10 mouse cellular contexts compared by ENCODE assay signal in genomic region chr3:94616717-94617116, GRCm38 (mm10). TPM values are rescaled to one million over a fixed set of nuclear protein-coding genes. Genes with fewer than 3 reads are reported as not detected.
DNase-seq lines count a peak whose midpoint lies in the region; ATAC-seq and TF ChIP-seq lines count a peak whose summit lies in the region.
"Had no signal": no experiment of that assay in that cellular context is flagged by ENCODE, and none has a peak within 500 bp of the region (broad histone marks: within the 10 kb centered on the region; RNA-seq: fewer than 3 reads in every experiment).

No protein-coding gene starts in this region.

- ATAC-seq in forebrain, postnatal 0 days, result no peak
- no peak for ATAC-seq in forebrain, embryonic 13.5 days
- no peak for ATAC-seq in lung, postnatal 0 days

- TF ChIP-seq EP300 in lung, postnatal 0 days (IDR thresholded peaks at IDR 0.05), result no peak

- no peak for DNase-seq in forebrain, postnatal 0 days
- peak; percentile 47 to 51 for DNase-seq in right cerebral cortex, adult 2 months (ENCODE audit: low spot score in 2 of 2)
- no peak for DNase-seq in right cerebral cortex, postnatal 10 days (ENCODE audit: low spot score in 2 of 2)
- DNase-seq in cerebellum, adult 11 months, result peak; percentile 23
- peak; percentile 35 to 54 for DNase-seq in heart, postnatal 14 days
- peak; percentile 55 for DNase-seq in lung, postnatal 0 days (ENCODE audit: low spot score)
- DNase-seq in thymus, postnatal 14 days, result peak; percentile 63

- no peak overlapping the region for H3K9ac ChIP-seq in forebrain, postnatal 0 days
- no peak overlapping the region for H3K9ac ChIP-seq in forebrain, embryonic 13.5 days
- no peak overlapping the region for H3K9ac ChIP-seq in lung, postnatal 0 days (replicated peaks; ENCODE audit: low read depth)

- 66% methylated on average over 4 of the region's 4 CpGs for WGBS in forebrain, postnatal 0 days
- WGBS in forebrain, embryonic 13.5 days, result 66% methylated on average over 4 of the region's 4 CpGs
- 77% methylated on average over 4 of the region's 4 CpGs for WGBS in lung, postnatal 0 days

- TF ChIP-seq CTCF in forebrain, postnatal 0 days (IDR thresholded peaks at IDR 0.05; ENCODE audit: low read depth), result peak; percentile 49
- peak; percentile 70 for TF ChIP-seq CTCF in lung, postnatal 0 days (IDR thresholded peaks at IDR 0.05)

- H3K4me1 ChIP-seq in forebrain, postnatal 0 days (ENCODE audit: insufficient read depth), result peaks cover 1% of the 10 kb centered on the region; the same call in 1 of the 2 replicates
- H3K4me1 ChIP-seq in forebrain, embryonic 13.5 days, result no peaks in the 10 kb centered on the region
- H3K4me1 ChIP-seq in lung, postnatal 0 days (ENCODE audit: insufficient read depth, low read depth, low read length), result no peaks in the 10 kb centered on the region

- no peak overlapping the region for H3K27ac ChIP-seq in forebrain, postnatal 0 days (ENCODE audit: low read depth, low read length)
- H3K27ac ChIP-seq in forebrain, embryonic 13.5 days, result no peak overlapping the region
- H3K27ac ChIP-seq in lung, postnatal 0 days (ENCODE audit: low read length), result no peak overlapping the region

- intact Hi-C loops in heart, postnatal 14 days (cut with DNase I), result loop anchor here (5.0 to 10.0 kb wide), 2 partner anchors 231 to 288 kb away; no protein-coding TSS in a partner anchor

- no peaks in the 10 kb centered on the region for H3K27me3 ChIP-seq in forebrain, postnatal 0 days (ENCODE audit: insufficient read depth, low read length)
- H3K27me3 ChIP-seq in forebrain, embryonic 13.5 days, result no peaks in the 10 kb centered on the region
- H3K27me3 ChIP-seq in lung, postnatal 0 days (replicated peaks; ENCODE audit: insufficient read depth, low read length), result no peaks in the 10 kb centered on the region

- H3K36me3 ChIP-seq in forebrain, postnatal 0 days (ENCODE audit: insufficient read depth), result no peaks in the 10 kb centered on the region
- H3K36me3 ChIP-seq in forebrain, embryonic 13.5 days (ENCODE audit: poor library complexity, severe bottlenecking), result no peaks in the 10 kb centered on the region
- H3K36me3 ChIP-seq in lung, postnatal 0 days (ENCODE audit: insufficient read depth, low read length), result no peaks in the 10 kb centered on the region

- H3K4me3 ChIP-seq in forebrain, postnatal 0 days (ENCODE audit: low read depth, low read length), result no peak overlapping the region
- no peak overlapping the region for H3K4me3 ChIP-seq in forebrain, embryonic 13.5 days
- H3K4me3 ChIP-seq in lung, postnatal 0 days (ENCODE audit: low read depth, low read length), result no peak overlapping the region

- H3K9me3 ChIP-seq in forebrain, postnatal 0 days (ENCODE audit: low read length), result no peaks in the 10 kb centered on the region
- H3K9me3 ChIP-seq in forebrain, embryonic 13.5 days (replicated peaks), result no peaks in the 10 kb centered on the region
- H3K9me3 ChIP-seq in lung, postnatal 0 days (ENCODE audit: low read length), result no peaks in the 10 kb centered on the region

- no peak overlapping the region for H3K4me2 ChIP-seq in forebrain, postnatal 0 days (ENCODE audit: low read depth)
- H3K4me2 ChIP-seq in forebrain, embryonic 13.5 days, result no peak overlapping the region
- H3K4me2 ChIP-seq in lung, postnatal 0 days (replicated peaks; ENCODE audit: low read depth, low read length), result no peak overlapping the region

RNA-seq across cellular contexts. Expression of gene Gm10972, which starts 26.2 kb away (rescaled TPM):
- total RNA-seq in forebrain, postnatal 0 days (2014; rRNA removed), result not detected in 2 replicates
- not detected in 2 replicates for polyA plus RNA-seq in forebrain, postnatal 0 days (2015; fragmentation: Nextera tagmentation; extraction: Ambion mirVana)
- not detected in 2 replicates for polyA plus RNA-seq in forebrain, embryonic 13.5 days (2015; fragmentation: Nextera tagmentation; extraction: Ambion mirVana)
- not detected for total RNA-seq in heart, postnatal 14 days (2021)
- polyA plus RNA-seq in lung, postnatal 0 days (2015; fragmentation: Nextera tagmentation; extraction: Ambion mirVana), result not detected in 2 replicates
- total RNA-seq: layer of hippocampus, postnatal 10 days; neutrophil, adult 5-6 weeks had no signal

RNA-seq across cellular contexts. Expression of gene Snx27, which starts 34.2 kb away (rescaled TPM):
- 71.8 and 75.2 TPM in 2 replicates for total RNA-seq in forebrain, postnatal 0 days (2014; rRNA removed)
- 49.0 and 80.0 TPM in 2 replicates for polyA plus RNA-seq in forebrain, postnatal 0 days (2015; fragmentation: Nextera tagmentation; extraction: Ambion mirVana)
- 64.9 and 69.0 TPM in 2 replicates for polyA plus RNA-seq in forebrain, embryonic 13.5 days (2015; fragmentation: Nextera tagmentation; extraction: Ambion mirVana)
- 10 to 100 TPM; 24.4 to 28.6 TPM for total RNA-seq in heart, postnatal 14 days (2021)
- polyA plus RNA-seq in lung, postnatal 0 days (2015; fragmentation: Nextera tagmentation; extraction: Ambion mirVana), result 21.5 and 28.3 TPM in 2 replicates

RNA-seq across cellular contexts. Expression of gene Tuft1, which starts 42.0 kb away (rescaled TPM):
- 6.5 and 7.6 TPM in 2 replicates for total RNA-seq in forebrain, postnatal 0 days (2014; rRNA removed)
- polyA plus RNA-seq in forebrain, postnatal 0 days (2015; fragmentation: Nextera tagmentation; extraction: Ambion mirVana), result 4.0 and 5.7 TPM in 2 replicates
- polyA plus RNA-seq in forebrain, embryonic 13.5 days (2015; fragmentation: Nextera tagmentation; extraction: Ambion mirVana), result 2.2 and 2.7 TPM in 2 replicates
- 1 to 10 TPM; 3.1 to 3.9 TPM for total RNA-seq in heart, postnatal 14 days (2021)
- 16.9 and 19.5 TPM in 2 replicates for polyA plus RNA-seq in lung, postnatal 0 days (2015; fragmentation: Nextera tagmentation; extraction: Ambion mirVana)

Comparison
In these comparisons a context has a peak if more than half of its experiments do, and no peak if none do; other contexts are left out.
1. DNase-seq: peak in right cerebral cortex, adult 2 months (2 of 2), cerebellum, adult 11 months (single experiment), heart, postnatal 14 days (2 of 2), lung, postnatal 0 days (single experiment) and thymus, postnatal 14 days (single experiment); none in forebrain, postnatal 0 days (single experiment) and right cerebral cortex, postnatal 10 days (0 of 2).